Mouse (Mus musculus): ENCODE results near the gene Dnajb14. TPM values are rescaled to one million over a fixed set of nuclear protein-coding genes. Genes with fewer than 3 reads are reported as not detected.
A peak's percentile ranks its signal among the peaks of the same experiment; 100 is the strongest.

Dnajb14 gene
- polyA plus RNA-seq, 1 experiment from 2014 or later = 9.6 TPM

GRCm38 (mm10) chr3:137860394-137861170 lies 6.9 kb upstream of the Dnajb14 start:
- 49% methylated on average over 8 of the region's 8 CpGs for WGBS
- no peak overlapping the region for H3K27ac ChIP-seq (ENCODE audit: low read length)
- ATAC-seq = no peak

GRCm38 (mm10) chr3:137861436-137861835 lies 6.0 kb upstream of the Dnajb14 start:
- no peak overlapping the region for H3K4me2 ChIP-seq (ENCODE audit: low read depth, low read length)
- H3K9ac ChIP-seq (ENCODE audit: low read depth, low read length) = no peak overlapping the region
- H3K36me3 ChIP-seq (ENCODE audit: control insufficient read depth, insufficient read depth, low read length) = no peaks in the 10 kb centered on the region
- no peak for ATAC-seq
- H3K9me3 ChIP-seq (ENCODE audit: control insufficient read depth, low read length) = no peaks in the 10 kb centered on the region
- peaks cover 4% of the 10 kb centered on the region for H3K4me1 ChIP-seq (ENCODE audit: control insufficient read depth, insufficient read depth, low read length)
- no peaks in the 10 kb centered on the region for H3K27me3 ChIP-seq (replicated peaks; ENCODE audit: control insufficient read depth, insufficient read depth, low read length)
- WGBS = 96% methylated on average over 4 of the region's 4 CpGs
- H3K4me3 ChIP-seq (ENCODE audit: low read length) = no peak overlapping the region
- no peak overlapping the region for H3K27ac ChIP-seq (ENCODE audit: low read length)

More at GRCm38 (mm10) chr3:137860394-137861170, 6.9 kb upstream of the Dnajb14 start:
- Histone ChIP-seq H3K4me3 (ENCODE audit: low read length) (no peak overlapping the region), H3K4me1 (ENCODE audit: control insufficient read depth, insufficient read depth, low read length) (peaks cover 2% of the 10 kb centered on the region; the same call in 1 of the 2 replicates), H3K4me2 (ENCODE audit: low read depth, low read length) (no peak overlapping the region), H3K36me3 (ENCODE audit: control insufficient read depth, insufficient read depth, low read length) (no peaks in the 10 kb centered on the region), H3K9me3 (ENCODE audit: control insufficient read depth, low read length) (no peaks in the 10 kb centered on the region), H3K27me3 (replicated peaks; ENCODE audit: control insufficient read depth, insufficient read depth, low read length) (no peaks in the 10 kb centered on the region), H3K9ac (ENCODE audit: low read depth, low read length) (no peak overlapping the region)

- Histone ChIP-seq H3K27ac (ENCODE audit: low read length) (no peak overlapping the region), H3K9ac (ENCODE audit: low read depth, low read length) (no peak overlapping the region), H3K4me3 (ENCODE audit: low read length) (no peak overlapping the region), H3K9me3 (ENCODE audit: control insufficient read depth, low read length) (no peaks in the 10 kb centered on the region), H3K4me2 (ENCODE audit: low read depth, low read length) (no peak overlapping the region), H3K4me1 (ENCODE audit: control insufficient read depth, insufficient read depth, low read length) (peaks cover 10% of the 10 kb centered on the region), H3K27me3 (replicated peaks; ENCODE audit: control insufficient read depth, insufficient read depth, low read length) (no peaks in the 10 kb centered on the region), H3K36me3 (ENCODE audit: control insufficient read depth, insufficient read depth, low read length) (no peaks in the 10 kb centered on the region)
- 94% methylated on average over 3 of the region's 3 CpGs for WGBS
- ATAC-seq = no peak
Measured at GRCm38 (mm10) chr3:137862600-137862999, 4.9 kb upstream of the Dnajb14 start.

GRCm38 (mm10) chr3:137863330-137864123 lies 3.9 kb upstream of the Dnajb14 start:
- peak overlapping the region; percentile 76 for H3K9ac ChIP-seq (ENCODE audit: low read depth, low read length)
- no peaks in the 10 kb centered on the region for H3K36me3 ChIP-seq (ENCODE audit: control insufficient read depth, insufficient read depth, low read length)
- ATAC-seq = no peak
- no peaks in the 10 kb centered on the region for H3K27me3 ChIP-seq (replicated peaks; ENCODE audit: control insufficient read depth, insufficient read depth, low read length)
- 35% methylated on average over 22 of the region's 22 CpGs for WGBS
- H3K4me2 ChIP-seq (ENCODE audit: low read depth, low read length) = peak overlapping the region; percentile 68
- H3K27ac ChIP-seq (ENCODE audit: low read length) = peak overlapping the region; percentile 97
- peak overlapping the region; percentile 80 for H3K4me3 ChIP-seq (ENCODE audit: low read length)
- H3K9me3 ChIP-seq (ENCODE audit: control insufficient read depth, low read length) = no peaks in the 10 kb centered on the region
- H3K4me1 ChIP-seq (ENCODE audit: control insufficient read depth, insufficient read depth, low read length) = peaks cover 10% of the 10 kb centered on the region

- Histone ChIP-seq H3K9ac (ENCODE audit: low read depth, low read length) (peak within 1 kb of the TSS; percentile 96), H3K4me1 (ENCODE audit: control insufficient read depth, insufficient read depth, low read length) (peaks cover 10% of the 10 kb centered on the region), H3K27me3 (replicated peaks; ENCODE audit: control insufficient read depth, insufficient read depth, low read length) (no peaks in the 10 kb centered on the region), H3K27ac (ENCODE audit: low read length) (peak within 1 kb of the TSS; percentile 97), H3K9me3 (ENCODE audit: control insufficient read depth, low read length) (no peaks in the 10 kb centered on the region), H3K36me3 (ENCODE audit: control insufficient read depth, insufficient read depth, low read length) (no peaks in the 10 kb centered on the region), H3K4me2 (ENCODE audit: low read depth, low read length) (peak within 1 kb of the TSS; percentile 68), H3K4me3 (ENCODE audit: low read length) (peak within 1 kb of the TSS; percentile 80)
- WGBS = under 1% methylated on average over 67 of the region's 115 CpGs
- peak; percentile 91 for ATAC-seq
Measured at GRCm38 (mm10) chr3:137864124-137864987, 3.1 kb upstream of the Dnajb14 start, which contains the start of gene H2afz. H2afz (plus strand) TSS chr3:137864487.

GRCm38 (mm10) chr3:137864988-137865982 lies 2.2 kb upstream of the Dnajb14 start:
- no peaks in the 10 kb centered on the region for H3K27me3 ChIP-seq (replicated peaks; ENCODE audit: control insufficient read depth, insufficient read depth, low read length)
- peak overlapping the region; percentile 97 for H3K27ac ChIP-seq (ENCODE audit: low read length)
- H3K4me3 ChIP-seq (ENCODE audit: low read length) = peak overlapping the region; percentile 80
- H3K9ac ChIP-seq (ENCODE audit: low read depth, low read length) = peak overlapping the region; percentile 96
- no peaks in the 10 kb centered on the region for H3K9me3 ChIP-seq (ENCODE audit: control insufficient read depth, low read length)
- under 1% methylated on average over 62 of the region's 74 CpGs for WGBS
- ATAC-seq = peak; percentile 58
- H3K4me2 ChIP-seq (ENCODE audit: low read depth, low read length) = peak overlapping the region; percentile 51
- peaks cover 9% of the 10 kb centered on the region for H3K4me1 ChIP-seq (ENCODE audit: control insufficient read depth, insufficient read depth, low read length)
- H3K36me3 ChIP-seq (ENCODE audit: control insufficient read depth, insufficient read depth, low read length) = no peaks in the 10 kb centered on the region

GRCm38 (mm10) chr3:137867133-137867436 lies 390 bp upstream of the Dnajb14 start:
- ATAC-seq = no peak
- H3K9me3 ChIP-seq (ENCODE audit: control insufficient read depth, low read length) = no peaks in the 10 kb centered on the region

GRCm38 (mm10) chr3:137868094-137868913 lies 829 bp downstream of the Dnajb14 start:
- Histone ChIP-seq H3K27ac (ENCODE audit: low read length) (peak overlapping the region; percentile 99), H3K4me2 (ENCODE audit: low read depth, low read length) (peak overlapping the region; percentile 91), H3K36me3 (ENCODE audit: control insufficient read depth, insufficient read depth, low read length) (no peaks in the 10 kb centered on the region), H3K4me1 (ENCODE audit: control insufficient read depth, insufficient read depth, low read length) (peaks cover 7% of the 10 kb centered on the region), H3K9ac (ENCODE audit: low read depth, low read length) (peak overlapping the region; percentile 98), H3K27me3 (replicated peaks; ENCODE audit: control insufficient read depth, insufficient read depth, low read length) (no peaks in the 10 kb centered on the region), H3K4me3 (ENCODE audit: low read length) (peak overlapping the region; percentile 91), H3K9me3 (ENCODE audit: control insufficient read depth, low read length) (no peaks in the 10 kb centered on the region)
- peak; percentile 4; the same call in 1 of the 2 replicates for ATAC-seq
- 3% methylated on average over 26 of the region's 26 CpGs for WGBS

More at GRCm38 (mm10) chr3:137867133-137867436, 390 bp upstream of the Dnajb14 start:
- Histone ChIP-seq H3K27ac (ENCODE audit: low read length) (peak overlapping the region; percentile 99), H3K4me2 (ENCODE audit: low read depth, low read length) (peak overlapping the region; percentile 91), H3K9ac (ENCODE audit: low read depth, low read length) (peak overlapping the region; percentile 98), H3K27me3 (replicated peaks; ENCODE audit: control insufficient read depth, insufficient read depth, low read length) (no peaks in the 10 kb centered on the region), H3K4me3 (ENCODE audit: low read length) (peak overlapping the region; percentile 91), H3K4me1 (ENCODE audit: control insufficient read depth, insufficient read depth, low read length) (peaks cover 7% of the 10 kb centered on the region), H3K36me3 (ENCODE audit: control insufficient read depth, insufficient read depth, low read length) (no peaks in the 10 kb centered on the region)
- 7% methylated on average over 2 of the region's 2 CpGs for WGBS

Data from intestine, embryonic 16.5 days (tissue).